Mouse (Mus musculus) midbrain, embryonic 14.5 days (tissue): ENCODE data around the gene Rap1b. TPM values are rescaled to one million over a fixed set of nuclear protein-coding genes. Genes with fewer than 3 reads are reported as not detected.

Experiments used
- ATAC-seq: fragments of 200-750 bp; cut with Nextera tagmentation; 2 replicates; pipeline ENCODE4 v1.8.0; 2017; ENCODE audit warnings: moderate number of reproducible peaks, moderate library complexity; ENCODE audit not compliant: low FRiP score, low TSS enrichment
- DNase-seq: peaks from one replicate; pipeline ENCODE4 v3.0.0-alpha.2; 2015
- H3K27ac ChIP-seq: fragments of 300-500 bp; sonication (generic); replicated peaks from 2 replicates; pipeline ENCODE4 v1.5.1; 2014; ENCODE audit warnings: mild to moderate bottlenecking, low read depth, low read length, moderate library complexity
- H3K27me3 ChIP-seq: fragments of 300-500 bp; sonication (generic); 2 replicates; pipeline ENCODE4 v1.6.1; 2014; ENCODE audit warnings: low read length, control low read depth, mixed read lengths; ENCODE audit not compliant: control insufficient read depth, insufficient read depth
- H3K36me3 ChIP-seq: fragments of 300-500 bp; sonication (generic); 2 replicates; pipeline ENCODE4 v1.6.1; 2014; ENCODE audit warnings: low read length, control low read depth; ENCODE audit not compliant: control insufficient read depth, insufficient read depth
- H3K4me1 ChIP-seq: fragments of 300-500 bp; sonication (generic); 2 replicates; pipeline ENCODE4 v1.6.1; 2014; ENCODE audit warnings: mild to moderate bottlenecking, antibody characterized with exemption, low read length, control low read depth; ENCODE audit not compliant: control insufficient read depth, insufficient read depth
- H3K4me2 ChIP-seq: fragments of 300-500 bp; sonication (generic); 2 replicates; pipeline ENCODE4 v1.6.1; 2014; ENCODE audit warnings: mild to moderate bottlenecking, low read length, moderate library complexity
- H3K4me3 ChIP-seq: fragments of 300-500 bp; sonication (generic); replicated peaks from 2 replicates; pipeline ENCODE4 v1.5.1; 2014; ENCODE audit warnings: low read depth, low read length
- H3K9ac ChIP-seq: fragments of 300-500 bp; sonication (generic); replicated peaks from 2 replicates; pipeline ENCODE4 v1.6.1; 2014; ENCODE audit warnings: mild to moderate bottlenecking, low read length, moderate library complexity
- H3K9me3 ChIP-seq: fragments of 300-500 bp; sonication (generic); 2 replicates; pipeline ENCODE4 v1.6.1; 2016; ENCODE audit warnings: low read length, control low read depth, mixed read lengths; ENCODE audit not compliant: control insufficient read depth
- WGBS: fragments of 180-500 bp; shearing (Covaris S2); extraction: QIAGEN DNeasy Blood & Tissue Kit; methylation state at CpG from one replicate; pipeline ENCODE4 v1.1.7; 2014; 5-methylcytosine and 5-hydroxymethylcytosine counted together
- polyA plus RNA-seq: library from polyadenylated mRNA; unstranded; fragments of >200 nt; fragmentation: Nextera tagmentation; extraction: Ambion mirVana; gene quantifications from 2 replicates; pipeline ENCODE4 v1.2.1, GENCODE M21; 2014

Rap1b gene
- polyA plus RNA-seq, 1 experiment from 2014 or later = 185 TPM

GRCm38 (mm10) chr10:117777501-117778327 is 68.1 kb downstream of the Rap1b start:
- ATAC-seq = no peak
- Histone ChIP-seq H3K27me3 (no peaks in the 10 kb centered on the region), H3K9ac (no peak overlapping the region), H3K4me2 (no peak overlapping the region), H3K27ac (no peak overlapping the region), H3K4me1 (no peaks in the 10 kb centered on the region), H3K4me3 (no peak overlapping the region), H3K36me3 (peaks cover 86% of the 10 kb centered on the region), H3K9me3 (no peaks in the 10 kb centered on the region)
- WGBS = 96% methylated on average over 17 of the region's 17 CpGs
- no peak for DNase-seq

GRCm38 (mm10) chr10:117777103-117777470 is 68.7 kb downstream of the Rap1b start:
- no peak overlapping the region for H3K27ac ChIP-seq
- no peaks in the 10 kb centered on the region for H3K9me3 ChIP-seq
- DNase-seq = no peak
- H3K9ac ChIP-seq = no peak overlapping the region
- 92% methylated on average over 3 of the region's 3 CpGs for WGBS
- ATAC-seq = no peak
- H3K4me2 ChIP-seq = no peak overlapping the region
- H3K27me3 ChIP-seq = no peaks in the 10 kb centered on the region
- no peak overlapping the region for H3K4me3 ChIP-seq
- no peaks in the 10 kb centered on the region for H3K4me1 ChIP-seq
- peaks cover 87% of the 10 kb centered on the region for H3K36me3 ChIP-seq

GRCm38 (mm10) chr10:117776281-117777102 is 69.3 kb downstream of the Rap1b start:
- 91% methylated on average over 12 of the region's 12 CpGs for WGBS
- peaks cover 86% of the 10 kb centered on the region for H3K36me3 ChIP-seq

GRCm38 (mm10) chr10:117775401-117776144 is 70.3 kb downstream of the Rap1b start:
- DNase-seq = no peak
- Histone ChIP-seq H3K36me3 (peaks cover 85% of the 10 kb centered on the region), H3K4me1 (no peaks in the 10 kb centered on the region), H3K27ac (no peak overlapping the region), H3K27me3 (no peaks in the 10 kb centered on the region), H3K9ac (no peak overlapping the region), H3K4me2 (no peak overlapping the region), H3K4me3 (no peak overlapping the region), H3K9me3 (no peaks in the 10 kb centered on the region)
- ATAC-seq = no peak
- 89% methylated on average over 6 of the region's 6 CpGs for WGBS

More at GRCm38 (mm10) chr10:117776281-117777102, 69.3 kb downstream of the Rap1b start:
- Histone ChIP-seq H3K4me2 (no peak overlapping the region), H3K4me1 (no peaks in the 10 kb centered on the region), H3K27me3 (no peaks in the 10 kb centered on the region), H3K9me3 (no peaks in the 10 kb centered on the region), H3K9ac (no peak overlapping the region), H3K4me3 (no peak overlapping the region), H3K27ac (no peak overlapping the region)
- ATAC-seq (no peak), DNase-seq (no peak)

GRCm38 (mm10) chr10:117774817-117775120 is 71.1 kb downstream of the Rap1b start:
- Histone ChIP-seq H3K27ac (no peak overlapping the region), H3K27me3 (no peaks in the 10 kb centered on the region), H3K9ac (no peak overlapping the region), H3K9me3 (no peaks in the 10 kb centered on the region), H3K4me1 (no peaks in the 10 kb centered on the region), H3K36me3 (peaks cover 86% of the 10 kb centered on the region), H3K4me3 (no peak overlapping the region), H3K4me2 (no peak overlapping the region)
- DNase-seq = no peak
- 98% methylated on average over 1 of the region's 1 CpGs for WGBS
- ATAC-seq = no peak

- Histone ChIP-seq H3K4me2 (no peak overlapping the region), H3K4me1 (no peaks in the 10 kb centered on the region), H3K27ac (no peak overlapping the region), H3K4me3 (no peak overlapping the region), H3K36me3 (peaks cover 86% of the 10 kb centered on the region), H3K27me3 (no peaks in the 10 kb centered on the region), H3K9me3 (no peaks in the 10 kb centered on the region), H3K9ac (no peak overlapping the region)
- 95% methylated on average over 22 of the region's 22 CpGs for WGBS
- no peak for ATAC-seq
- DNase-seq = no peak
These were observed 71.6 kb downstream of the Rap1b start for GRCm38 (mm10) chr10:117774011-117774816.

GRCm38 (mm10) chr10:117773106-117773720 is 72.6 kb downstream of the Rap1b start:
- no peak overlapping the region for H3K9ac ChIP-seq
- DNase-seq = no peak
- no peaks in the 10 kb centered on the region for H3K4me1 ChIP-seq
- H3K27ac ChIP-seq = no peak overlapping the region
- ATAC-seq = no peak
- H3K27me3 ChIP-seq = no peaks in the 10 kb centered on the region
- H3K4me2 ChIP-seq = no peak overlapping the region
- peaks cover 80% of the 10 kb centered on the region for H3K36me3 ChIP-seq
- no peak overlapping the region for H3K4me3 ChIP-seq
- H3K9me3 ChIP-seq = no peaks in the 10 kb centered on the region
- WGBS = 96% methylated on average over 7 of the region's 7 CpGs
